Mouse (Mus musculus) spleen, adult 2 months (tissue): ENCODE results near the gene Atxn7l3. TPM values are rescaled to one million over a fixed set of nuclear protein-coding genes. Genes with fewer than 3 reads are reported as not detected.

Experiments
- DNase-seq, 2 experiments: peaks; one replicate each; pipeline versions ENCODE4 v3.0.0 to v3.0.0-alpha.2; 2012 to 2021; ENCODE audit warnings: low spot score in 2 of 2, low read depth in 1 of 2
- H3K27ac ChIP-seq: fragments of 200-500 bp; 2 replicates; pipeline ENCODE4 v1.5.1; 2012; ENCODE audit warnings: low read length, inconsistent platforms; ENCODE audit not compliant: insufficient read depth
- H3K27me3 ChIP-seq: fragments of 200-500 bp; 2 replicates; pipeline ENCODE4 v1.6.1; 2012; ENCODE audit warnings: mild to moderate bottlenecking, moderate library complexity, low read length, inconsistent platforms; ENCODE audit not compliant: control insufficient read depth, insufficient read depth
- H3K36me3 ChIP-seq: fragments of 200-500 bp; 2 replicates; pipeline ENCODE4 v1.6.1; 2012; ENCODE audit warnings: mild to moderate bottlenecking, low read length, inconsistent platforms; ENCODE audit not compliant: control insufficient read depth, insufficient read depth
- H3K4me1 ChIP-seq: fragments of 200-500 bp; 2 replicates; pipeline ENCODE4 v1.6.1; 2011; ENCODE audit warnings: inconsistent platforms; ENCODE audit not compliant: control insufficient read depth, insufficient read depth, insufficient read length
- H3K4me3 ChIP-seq: fragments of 200-500 bp; 2 replicates; pipeline ENCODE4 v1.5.1; 2011; ENCODE audit warnings: mild to moderate bottlenecking, inconsistent platforms; ENCODE audit not compliant: insufficient read depth, insufficient read length; ENCODE audit errors: extremely low read depth
- CTCF ChIP-seq: fragments of 200-500 bp; IDR thresholded peaks from 2 replicates; pipeline ENCODE4 v1.5.1; 2011; ENCODE audit warnings: mild to moderate bottlenecking, inconsistent platforms; ENCODE audit not compliant: insufficient read depth, insufficient read length, insufficient replicate concordance; ENCODE audit errors: extremely low read depth
- POLR2A ChIP-seq: fragments of 200-500 bp; IDR thresholded peaks from 2 replicates; pipeline ENCODE4 v1.6.1; 2011; ENCODE audit warnings: low read depth, low read length, inconsistent platforms
- WGBS: fragments of 180-500 bp; shearing (Covaris S2); methylation state at CpG from one replicate; pipeline ENCODE4 v1.1.7; 2018; 5-methylcytosine and 5-hydroxymethylcytosine counted together
- polyA plus RNA-seq: library from polyadenylated mRNA; depleted of rRNA; stranded (reverse); fragments of >200 nt; gene quantifications from 2 replicates; pipeline ENCODE4 v1.2.3, GENCODE M21; 2012; rRNA removed

The Atxn7l3 gene
- polyA plus RNA-seq, 1 experiment = 39.8 TPM

DNA sequence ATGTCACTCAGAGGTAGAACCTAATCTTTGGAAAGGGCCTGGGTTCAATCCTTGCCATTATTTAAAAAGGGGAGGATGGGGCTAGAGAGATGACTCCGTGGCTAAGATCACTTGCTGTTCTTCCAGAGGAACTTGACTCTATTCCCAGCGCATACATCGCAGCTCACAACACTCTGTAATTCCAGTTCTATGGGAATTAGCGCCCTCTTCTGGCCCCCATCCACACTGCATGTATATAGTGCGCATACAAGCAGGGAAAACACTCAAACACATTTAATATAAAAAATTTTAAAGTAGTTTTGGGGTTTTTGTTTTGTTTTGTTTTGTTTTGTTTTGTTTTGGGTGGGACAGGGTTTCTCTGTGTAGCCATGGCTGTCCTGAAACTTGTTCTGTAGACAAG is 54.6 kb downstream of the Atxn7l3 start:
- 58% methylated on average over 5 of the region's 5 CpGs for WGBS
- TF ChIP-seq CTCF (no peak), POLR2A (no peak)
- no peak overlapping the region for H3K27ac ChIP-seq
- no peak for DNase-seq
- no peaks in the 10 kb centered on the region for H3K36me3 ChIP-seq
- no peaks in the 10 kb centered on the region for H3K4me1 ChIP-seq
- H3K4me3 ChIP-seq = no peak overlapping the region
- no peaks in the 10 kb centered on the region for H3K27me3 ChIP-seq

DNA sequence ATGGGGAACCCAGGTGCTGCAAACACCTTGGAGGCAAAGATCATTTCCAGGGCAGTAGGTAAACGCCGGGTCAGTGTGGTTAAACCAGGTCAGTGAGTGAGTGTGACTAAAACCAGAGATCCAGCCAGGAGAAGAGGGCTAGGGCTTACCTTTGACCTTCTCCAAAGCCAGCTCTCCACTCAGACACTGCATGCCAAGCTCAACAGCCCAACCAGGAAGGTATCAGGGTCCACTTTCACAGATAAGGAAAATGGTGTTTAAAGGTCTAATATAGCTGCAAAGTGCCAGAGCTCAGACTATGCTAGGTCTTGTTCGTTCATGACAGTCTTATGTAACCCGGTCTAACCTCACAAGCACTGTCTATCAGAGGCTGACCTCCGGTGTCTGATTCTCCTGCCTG is 55.2 kb downstream of the Atxn7l3 start:
- H3K27ac ChIP-seq = no peak overlapping the region
- TF ChIP-seq POLR2A (no peak), CTCF (no peak)
- no peak for DNase-seq

DNA sequence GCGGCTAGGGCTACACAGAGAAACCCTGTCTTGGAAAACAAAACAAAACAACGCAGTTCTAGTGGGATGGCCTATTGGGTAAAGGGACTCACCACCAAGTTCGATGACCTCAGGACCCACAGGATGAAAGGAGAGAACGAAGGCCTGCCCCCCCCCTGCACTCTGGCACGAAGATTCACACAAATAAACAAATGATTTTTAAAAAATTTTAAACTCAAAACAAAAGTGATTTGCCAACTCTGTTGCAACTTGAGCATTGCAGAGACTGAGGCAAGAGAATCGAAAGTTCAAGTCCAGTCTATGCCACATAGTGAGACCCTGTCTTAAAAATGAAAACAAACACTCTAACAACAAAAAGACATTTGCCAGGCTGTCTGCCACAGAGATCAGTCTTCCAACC is 55.8 kb downstream of the Atxn7l3 start:
- WGBS = 88% methylated on average over 6 of the region's 6 CpGs
- DNase-seq = no peak
- H3K27ac ChIP-seq = no peak overlapping the region
- TF ChIP-seq POLR2A = no peak
- no peak for TF ChIP-seq CTCF
- no peaks in the 10 kb centered on the region for H3K36me3 ChIP-seq
- no peaks in the 10 kb centered on the region for H3K4me1 ChIP-seq
- no peak overlapping the region for H3K4me3 ChIP-seq
- no peaks in the 10 kb centered on the region for H3K27me3 ChIP-seq

More for the DNA sequence above, 55.2 kb downstream of the Atxn7l3 start:
- Histone ChIP-seq H3K4me3 (no peak overlapping the region), H3K27me3 (no peaks in the 10 kb centered on the region), H3K4me1 (no peaks in the 10 kb centered on the region), H3K36me3 (no peaks in the 10 kb centered on the region)
- WGBS = 87% methylated on average over 5 of the region's 5 CpGs

Other genes starting within 250 kb of the Atxn7l3 start
- gene Mpp2, start 208.1 kb downstream of the Atxn7l3 start, polyA plus RNA-seq = 7.5 TPM in 2 replicates
- gene Ppy, start 195.3 kb downstream of the Atxn7l3 start, polyA plus RNA-seq = 0.29 and 0.50 TPM in 2 replicates
- gene Pyy, start 188.8 kb downstream of the Atxn7l3 start, polyA plus RNA-seq = 0.72 TPM in 1 of 2 replicates, not detected in the other
- 0.20 and 0.58 TPM in 2 replicates for gene Nags, start 151.1 kb downstream of the Atxn7l3 start, polyA plus RNA-seq
- gene Tmem101, start 140.2 kb downstream of the Atxn7l3 start, polyA plus RNA-seq = 15.2 and 18.5 TPM in 2 replicates
- gene Lsm12, start 111.3 kb downstream of the Atxn7l3 start, polyA plus RNA-seq = 18.0 and 22.7 TPM in 2 replicates
- 63.9 and 72.3 TPM in 2 replicates for gene G6pc3, start 107.0 kb downstream of the Atxn7l3 start, polyA plus RNA-seq
- 71.9 and 97.7 TPM in 2 replicates for gene Hdac5, start 66.5 kb downstream of the Atxn7l3 start, polyA plus RNA-seq
- gene BC030867, start 47.7 kb downstream of the Atxn7l3 start, polyA plus RNA-seq = 1.9 and 4.5 TPM in 2 replicates
- 0.13 and 0.19 TPM in 2 replicates for gene Asb16, start 27.9 kb downstream of the Atxn7l3 start, polyA plus RNA-seq
- gene Tmub2, start 11.7 kb downstream of the Atxn7l3 start, polyA plus RNA-seq = 31.6 and 41.1 TPM in 2 replicates
- gene Ubtf, start 23.1 kb upstream of the Atxn7l3 start, polyA plus RNA-seq = 29.9 and 30.7 TPM in 2 replicates
- gene Slc4a1, start 69.6 kb upstream of the Atxn7l3 start, polyA plus RNA-seq = 301 and 381 TPM in 2 replicates
- gene Rundc3a, start 96.8 kb upstream of the Atxn7l3 start, polyA plus RNA-seq = 3.6 and 4.0 TPM in 2 replicates
- gene Slc25a39, start 111.3 kb upstream of the Atxn7l3 start, polyA plus RNA-seq = 348 and 407 TPM in 2 replicates
- gene Grn, start 133.7 kb upstream of the Atxn7l3 start, polyA plus RNA-seq = 232 and 240 TPM in 2 replicates
- 4.1 and 5.2 TPM in 2 replicates for gene Fam171a2, start 151.1 kb upstream of the Atxn7l3 start, polyA plus RNA-seq
- 60.4 and 60.8 TPM in 2 replicates for gene Itga2b, start 173.5 kb upstream of the Atxn7l3 start, polyA plus RNA-seq